Mouse (Mus musculus) T-helper 1 cell (primary cell): ENCODE data around the gene Apoe.

Source experiments
- in situ Hi-C: fragments of 300-600 bp; cut with MboI, MseI; formaldehyde crosslinking; loops from one replicate; pipeline ENCODE4 v1.15.1; 2025; ENCODE audit warnings: high pct_unique_total_duplicates

Gene Apoe

GRCm38 (mm10) chr7:19664955-19665841 lies 33.8 kb downstream of the Apoe start, which contains the start of gene Clptm1:
Clptm1 (minus strand) TSS chr7:19665033.
- in situ Hi-C loops = no loop called here

- in situ Hi-C loops = no loop called here
Measured at GRCm38 (mm10) chr7:19664455-19664954, 34.5 kb downstream of the Apoe start.

DNA sequence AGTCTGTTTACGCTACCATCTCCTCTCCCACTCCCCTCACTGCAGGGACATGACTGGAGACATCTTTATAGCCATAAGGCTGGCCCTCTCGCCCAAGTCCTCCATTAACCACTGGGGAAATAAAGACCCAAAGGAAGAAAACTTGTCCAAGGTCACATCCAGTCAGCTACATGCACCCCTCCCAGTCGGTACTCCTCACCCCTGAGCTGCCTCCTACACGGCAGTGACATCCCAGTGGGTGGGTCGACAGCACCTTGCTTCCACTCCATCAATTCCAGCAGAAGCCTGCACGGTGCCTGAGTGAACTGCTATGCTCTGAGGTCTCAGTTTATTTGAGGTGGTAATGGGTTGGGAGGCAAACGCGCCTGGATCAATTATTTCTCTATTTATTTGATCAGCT lies 35.0 kb downstream of the Apoe start:
- in situ Hi-C loops = no loop called here

- in situ Hi-C loops = no loop called here
Measured at GRCm38 (mm10) chr7:19652614-19653013, 46.4 kb downstream of the Apoe start.

GRCm38 (mm10) chr7:19651063-19651786 lies 47.8 kb downstream of the Apoe start:
- in situ Hi-C loops = no loop called here
